Mouse (Mus musculus): ENCODE measurements around the gene Ino80d.

DNA sequence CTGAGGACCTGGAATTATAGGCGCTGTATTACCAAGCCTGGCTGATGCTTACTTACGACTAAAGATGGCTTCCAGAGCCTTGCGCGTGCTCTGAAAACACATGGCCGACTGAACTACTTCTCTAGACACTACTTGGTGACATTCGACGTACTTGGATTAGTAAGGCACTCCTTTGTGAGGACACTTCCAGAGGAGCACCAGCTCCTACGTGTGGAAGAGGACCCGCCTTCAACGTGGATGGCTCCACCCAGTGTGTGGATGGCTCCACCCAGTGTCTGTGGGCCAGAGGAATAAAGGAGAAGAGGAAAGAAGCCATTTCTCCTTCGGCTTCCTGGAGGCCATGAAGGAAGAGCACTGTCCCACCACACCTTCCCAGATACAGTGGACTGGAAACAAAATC is 17.3 kb upstream of the Ino80d start:
- TF ChIP-seq CTCF (IDR thresholded peaks at IDR 0.05; ENCODE audit: low read depth) (no peak), EP300 (IDR thresholded peaks at IDR 0.05; ENCODE audit: low read depth) (no peak)

All from liver, postnatal 0 days (tissue).